Comparison of ENCODE assay signal across 23 mouse cellular contexts in the genomic region with DNA sequence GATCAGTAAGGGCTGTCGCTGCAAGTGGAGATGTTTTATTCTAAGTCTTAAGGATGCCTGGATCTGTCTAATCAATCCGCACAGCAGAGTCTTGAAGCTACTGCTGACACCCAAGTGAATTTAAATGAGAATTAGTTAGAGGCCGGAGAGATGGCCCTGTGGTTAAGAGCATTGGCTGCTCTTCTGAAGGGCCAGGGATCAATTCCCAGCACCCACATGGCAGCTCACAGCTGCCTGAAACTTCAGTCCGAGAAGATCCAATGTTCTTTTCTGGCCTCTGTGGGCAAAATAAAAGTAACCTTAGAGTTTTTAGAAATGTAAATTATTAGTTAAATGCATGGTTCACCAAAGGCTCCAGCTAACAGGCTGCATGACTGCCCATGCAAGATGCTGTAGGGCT.
"Had no signal": no experiment of that assay in that cellular context is flagged by ENCODE, and none has a peak within 500 bp of the region (broad histone marks: within the 10 kb centered on the region; RNA-seq: fewer than 3 reads in every experiment).

No protein-coding gene starts in this region.

- H3K4me1 ChIP-seq: kidney, embryonic 15.5 days; liver, embryonic 12.5 days had no signal

- H3K36me3 ChIP-seq: heart, embryonic 12.5 days; hindbrain, embryonic 13.5 days; hindbrain, embryonic 15.5 days; kidney, embryonic 15.5 days; limb, embryonic 13.5 days; limb, embryonic 15.5 days; liver, embryonic 12.5 days had no signal

- ATAC-seq: hindbrain, postnatal 0 days; intestine, embryonic 16.5 days; liver, embryonic 12.5 days had no signal

- H3K4me3 ChIP-seq: heart, embryonic 12.5 days; hindbrain, embryonic 13.5 days; hindbrain, embryonic 15.5 days; kidney, embryonic 15.5 days; limb, embryonic 13.5 days; limb, embryonic 15.5 days; liver, embryonic 12.5 days had no signal

- H3K27ac ChIP-seq: hindbrain, embryonic 13.5 days; hindbrain, embryonic 15.5 days; hindbrain, postnatal 0 days; kidney, embryonic 15.5 days; kidney, postnatal 0 days; limb, embryonic 13.5 days; limb, embryonic 15.5 days; liver, embryonic 12.5 days; liver, embryonic 14.5 days had no signal

- H3K9ac ChIP-seq: heart, embryonic 12.5 days; hindbrain, embryonic 13.5 days; hindbrain, embryonic 15.5 days; kidney, embryonic 15.5 days; limb, embryonic 13.5 days; limb, embryonic 15.5 days; liver, embryonic 12.5 days; liver, embryonic 14.5 days had no signal

- DNase-seq: gastrocnemius, postnatal 14 days; gastrocnemius, postnatal 36 days; heart, adult 18-20 months; heart, postnatal 10 days; kidney, adult 11 months; kidney, adult 2 months; kidney, adult 9 months; kidney, postnatal 14 days; kidney, postnatal 36 days; layer of hippocampus, adult 9-11 months; layer of hippocampus, postnatal 36 days; left cerebral cortex, postnatal 4 days had no signal

- H3K9me3 ChIP-seq: hindbrain, embryonic 13.5 days; hindbrain, embryonic 15.5 days; kidney, embryonic 15.5 days; limb, embryonic 15.5 days; liver, embryonic 12.5 days had no signal

- H3K27me3 ChIP-seq: hindbrain, embryonic 13.5 days; hindbrain, embryonic 15.5 days; kidney, embryonic 15.5 days; limb, embryonic 15.5 days had no signal

- H3K4me2 ChIP-seq: heart, embryonic 12.5 days; hindbrain, embryonic 13.5 days; hindbrain, embryonic 15.5 days; kidney, embryonic 15.5 days; limb, embryonic 13.5 days; limb, embryonic 15.5 days; liver, embryonic 12.5 days had no signal
